Mouse (Mus musculus): ENCODE results near the gene Sirt3.

Sirt3 gene

GRCm38 (mm10) chr7:140881696-140882468, at the start of gene Sirt3, which contains the start of gene Psmd13:
Gene Sirt3 (minus strand): TSS chr7:140882309.
Gene Psmd13 (plus strand): TSS chr7:140881968.
- DNase-seq (ENCODE audit: low read depth) = peak; percentile 95

- DNase-seq (ENCODE audit: low read depth) = no peak
These were observed 45.1 kb upstream of the Sirt3 start for GRCm38 (mm10) chr7:140927181-140927580.

GRCm38 (mm10) chr7:140923070-140923775, 41.1 kb upstream of the Sirt3 start:
- no peak for DNase-seq (ENCODE audit: low read depth)

GRCm38 (mm10) chr7:140922398-140923069, 40.4 kb upstream of the Sirt3 start:
- DNase-seq (ENCODE audit: low read depth) = no peak

- DNase-seq (ENCODE audit: low read depth) = no peak
These were observed 39.3 kb upstream of the Sirt3 start for GRCm38 (mm10) chr7:140921225-140921975.

- DNase-seq (ENCODE audit: low read depth) = no peak
These were observed 38.4 kb upstream of the Sirt3 start, which contains the start of gene Nlrp6 for GRCm38 (mm10) chr7:140920418-140921029. Gene Nlrp6 (plus strand): TSS chr7:140920902.

- no peak for DNase-seq (ENCODE audit: low read depth)
These were observed 37.8 kb upstream of the Sirt3 start for GRCm38 (mm10) chr7:140919911-140920310.

- no peak for DNase-seq (ENCODE audit: low read depth)
These were observed 32.1 kb upstream of the Sirt3 start for GRCm38 (mm10) chr7:140914031-140914690.

- DNase-seq (ENCODE audit: low read depth) = peak; percentile 50
These were observed 30.9 kb upstream of the Sirt3 start for GRCm38 (mm10) chr7:140912846-140913482.

- DNase-seq (ENCODE audit: low read depth) = no peak
These were observed 30.2 kb upstream of the Sirt3 start for GRCm38 (mm10) chr7:140912293-140912692.

- DNase-seq (ENCODE audit: low read depth) = peak; percentile 85
These were observed 26.6 kb upstream of the Sirt3 start for GRCm38 (mm10) chr7:140908634-140909107.

GRCm38 (mm10) chr7:140908181-140908580, 26.1 kb upstream of the Sirt3 start:
- no peak for DNase-seq (ENCODE audit: low read depth)

- no peak for DNase-seq (ENCODE audit: low read depth)
These were observed 25.6 kb upstream of the Sirt3 start for GRCm38 (mm10) chr7:140907697-140908096.

- DNase-seq (ENCODE audit: low read depth) = no peak
These were observed 25.0 kb upstream of the Sirt3 start for GRCm38 (mm10) chr7:140907131-140907530.

GRCm38 (mm10) chr7:140905642-140906081, 23.6 kb upstream of the Sirt3 start:
- no peak for DNase-seq (ENCODE audit: low read depth)

GRCm38 (mm10) chr7:140903212-140903611, 21.1 kb upstream of the Sirt3 start:
- peak; percentile 84 for DNase-seq (ENCODE audit: low read depth)

GRCm38 (mm10) chr7:140902036-140902875, 20.1 kb upstream of the Sirt3 start:
- no peak for DNase-seq (ENCODE audit: low read depth)

GRCm38 (mm10) chr7:140900220-140900619, 18.1 kb upstream of the Sirt3 start, which contains the start of gene Cox8b:
Gene Cox8b (minus strand): TSS chr7:140900446.
- DNase-seq (ENCODE audit: low read depth) = no peak

- no peak for DNase-seq (ENCODE audit: low read depth)
These were observed 17.0 kb upstream of the Sirt3 start for GRCm38 (mm10) chr7:140899121-140899520.

Measured in NIH3T3 (cell line).